Mouse (Mus musculus) heart, adult 9 months (tissue): ENCODE results near the gene Mdm2.

Experiments used
- DNase-seq, 2 experiments: peaks; one replicate each; pipeline ENCODE4 v3.0.0; 2022; ENCODE audit warnings: low spot score in 2 of 2

The Mdm2 gene

GRCm38 (mm10) chr10:117656662-117656962 lies 53.9 kb downstream of the Mdm2 start:
- no peak for DNase-seq

GRCm38 (mm10) chr10:117655908-117656661 lies 54.5 kb downstream of the Mdm2 start:
- DNase-seq = no peak

GRCm38 (mm10) chr10:117655460-117655859 lies 55.1 kb downstream of the Mdm2 start:
- no peak for DNase-seq

GRCm38 (mm10) chr10:117654576-117655123 lies 55.9 kb downstream of the Mdm2 start:
- no peak for DNase-seq

GRCm38 (mm10) chr10:117653779-117654173 lies 56.8 kb downstream of the Mdm2 start:
- no peak for DNase-seq

- no peak for DNase-seq
These were observed 57.4 kb downstream of the Mdm2 start for GRCm38 (mm10) chr10:117652930-117653778.

GRCm38 (mm10) chr10:117652378-117652774 lies 58.2 kb downstream of the Mdm2 start:
- DNase-seq = no peak

GRCm38 (mm10) chr10:117651587-117652377 lies 58.8 kb downstream of the Mdm2 start:
- no peak for DNase-seq

GRCm38 (mm10) chr10:117650725-117651124 lies 59.8 kb downstream of the Mdm2 start:
- DNase-seq = no peak

GRCm38 (mm10) chr10:117650042-117650655 lies 60.4 kb downstream of the Mdm2 start:
- DNase-seq = no peak

GRCm38 (mm10) chr10:117649292-117650041 lies 61.1 kb downstream of the Mdm2 start:
- no peak for DNase-seq

- DNase-seq = no peak
These were observed 61.9 kb downstream of the Mdm2 start for GRCm38 (mm10) chr10:117648643-117649042.

- no peak for DNase-seq
These were observed 62.5 kb downstream of the Mdm2 start for GRCm38 (mm10) chr10:117647964-117648472.

GRCm38 (mm10) chr10:117647158-117647505 lies 63.4 kb downstream of the Mdm2 start:
- no peak for DNase-seq

GRCm38 (mm10) chr10:117646482-117647157 lies 63.9 kb downstream of the Mdm2 start:
- DNase-seq = no peak

- no peak for DNase-seq
These were observed 65.0 kb downstream of the Mdm2 start for GRCm38 (mm10) chr10:117645487-117645964.

- no peak for DNase-seq
These were observed 65.7 kb downstream of the Mdm2 start for GRCm38 (mm10) chr10:117644828-117645227.

GRCm38 (mm10) chr10:117644429-117644748 lies 66.2 kb downstream of the Mdm2 start:
- DNase-seq = no peak

- DNase-seq = no peak
These were observed 66.7 kb downstream of the Mdm2 start for GRCm38 (mm10) chr10:117643711-117644428.
